Mouse (Mus musculus): ENCODE data around the gene Ppie.
"Not testable (repeated sequence)": the region's sequence is repeated elsewhere in the genome, so short reads cannot be mapped to it uniquely, and the experiment has no call there.

Ppie gene

DNA sequence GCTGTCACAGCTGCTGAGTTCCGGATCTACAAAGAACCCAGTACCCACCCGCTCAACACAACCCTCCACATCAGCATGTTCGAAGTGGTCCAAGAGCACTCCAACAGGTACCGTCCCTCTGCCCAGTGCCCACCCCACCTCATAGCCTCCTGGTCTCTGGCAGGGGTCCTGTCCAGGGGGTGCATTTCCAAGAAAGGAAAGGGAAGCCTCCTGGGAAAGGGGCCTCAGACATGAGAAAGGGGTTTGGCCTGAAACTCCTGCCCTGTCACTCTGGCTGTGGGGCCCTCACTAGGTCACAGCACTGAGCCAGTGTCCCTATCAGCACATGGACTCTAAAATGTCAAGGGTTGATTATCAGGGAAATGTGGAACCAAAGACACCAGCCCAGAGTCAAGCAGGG lies 25.1 kb downstream of the Ppie start:
- not testable (repeated sequence) for DNase-seq (ENCODE audit: low spot score in 2 of 2)

DNA sequence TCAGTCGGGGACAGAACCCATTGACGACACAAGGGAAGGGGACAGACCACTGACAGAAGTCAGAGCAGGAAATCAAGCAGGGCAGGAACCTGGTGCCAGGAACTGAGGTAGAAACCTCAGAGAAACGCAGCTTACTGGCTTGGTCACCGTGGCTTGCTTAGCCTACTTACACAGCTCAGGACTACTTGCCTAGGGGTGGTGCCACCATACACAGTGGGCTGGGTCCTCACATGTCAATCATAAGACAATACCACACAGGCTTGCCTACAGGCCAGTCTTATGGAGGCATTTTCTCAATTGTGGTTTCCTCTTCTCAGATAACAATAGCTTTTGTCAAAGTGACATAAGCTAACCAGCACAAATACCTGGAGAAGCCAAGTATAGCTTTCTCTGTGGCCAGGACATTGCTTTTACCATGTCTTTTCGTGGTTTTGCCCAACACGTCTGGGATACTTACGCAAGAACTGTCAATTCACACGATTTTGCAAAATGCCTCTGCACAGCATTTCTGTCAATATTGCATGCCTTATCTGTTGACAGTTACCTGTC lies 27.5 kb downstream of the Ppie start:
- DNase-seq (ENCODE audit: low spot score in 2 of 2), result no peak

DNA sequence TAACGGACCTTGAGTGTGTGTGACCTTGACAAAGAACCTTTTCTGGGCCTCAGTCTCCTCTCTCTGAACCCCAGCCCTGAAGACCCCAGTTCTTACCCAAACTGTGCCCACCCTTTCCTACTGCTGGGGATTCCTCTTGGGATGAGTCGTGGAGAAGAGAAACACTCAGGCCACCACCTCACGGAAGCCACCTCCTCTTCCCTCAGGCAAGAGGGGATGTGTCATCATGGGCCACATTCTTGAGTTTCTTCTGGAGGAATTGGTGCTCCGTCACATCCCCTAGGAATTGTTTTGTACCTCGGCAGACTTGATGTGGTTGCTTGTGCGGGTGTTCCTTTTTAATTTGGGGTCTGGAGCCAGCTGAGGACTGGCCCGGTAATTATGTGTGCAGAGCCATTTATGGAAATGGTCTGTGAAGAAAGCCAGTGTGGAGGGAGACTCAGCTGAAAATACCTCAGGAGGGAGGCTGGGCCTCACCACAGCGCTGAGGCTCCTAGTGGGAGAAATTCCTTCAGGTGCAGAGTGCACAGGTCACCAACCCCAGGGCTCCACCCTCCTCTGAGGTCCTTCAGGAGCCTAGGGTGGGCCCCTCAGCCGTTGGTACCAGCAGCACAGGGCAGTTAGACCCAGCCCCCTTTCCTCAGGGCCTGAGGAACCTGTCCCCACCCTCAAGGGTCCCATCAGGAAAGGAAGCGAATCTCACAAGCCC lies 28.3 kb downstream of the Ppie start:
- DNase-seq (ENCODE audit: low spot score in 2 of 2), result not testable (repeated sequence)

DNA sequence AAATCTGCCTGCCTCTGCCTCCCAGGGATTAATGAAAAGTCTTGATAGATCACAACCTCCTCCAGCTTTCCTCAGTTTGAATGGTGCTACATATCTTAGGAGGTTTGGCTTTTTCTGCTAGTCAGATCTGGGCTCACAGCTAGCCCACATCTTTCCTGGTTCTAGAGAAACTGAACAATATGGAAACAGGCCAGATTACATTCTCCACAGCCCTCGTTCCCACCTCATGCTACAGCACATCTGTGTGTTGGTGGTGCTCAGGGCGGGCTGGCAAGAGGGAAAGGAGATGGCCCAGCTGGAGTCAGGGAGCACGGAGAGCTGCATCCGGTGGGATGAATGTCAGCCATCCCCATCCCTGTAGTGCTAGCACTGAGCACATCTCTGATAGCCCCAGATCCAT lies 29.0 kb downstream of the Ppie start:
- no peak for DNase-seq (ENCODE audit: low spot score in 2 of 2)

DNA sequence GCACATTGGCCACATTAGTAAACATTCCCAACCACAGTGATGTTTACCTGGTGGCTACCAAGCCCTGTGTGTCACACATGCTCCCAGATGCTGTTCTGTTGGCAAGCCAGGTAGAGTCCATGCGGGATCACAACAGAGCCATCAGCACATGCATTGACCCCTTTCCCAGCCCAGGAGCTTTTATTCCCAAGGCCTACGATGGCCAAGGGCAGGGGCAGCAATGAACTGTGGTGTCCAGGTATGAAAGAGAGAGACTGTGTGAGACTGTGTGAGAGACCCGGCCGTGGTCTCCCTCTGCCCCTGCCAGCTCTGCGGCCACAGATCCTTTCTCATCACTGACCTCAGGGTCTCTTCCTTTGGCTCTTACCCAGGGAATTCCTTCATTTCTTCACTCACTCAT lies 31.7 kb downstream of the Ppie start:
- DNase-seq (ENCODE audit: low spot score in 2 of 2), result no peak

DNA sequence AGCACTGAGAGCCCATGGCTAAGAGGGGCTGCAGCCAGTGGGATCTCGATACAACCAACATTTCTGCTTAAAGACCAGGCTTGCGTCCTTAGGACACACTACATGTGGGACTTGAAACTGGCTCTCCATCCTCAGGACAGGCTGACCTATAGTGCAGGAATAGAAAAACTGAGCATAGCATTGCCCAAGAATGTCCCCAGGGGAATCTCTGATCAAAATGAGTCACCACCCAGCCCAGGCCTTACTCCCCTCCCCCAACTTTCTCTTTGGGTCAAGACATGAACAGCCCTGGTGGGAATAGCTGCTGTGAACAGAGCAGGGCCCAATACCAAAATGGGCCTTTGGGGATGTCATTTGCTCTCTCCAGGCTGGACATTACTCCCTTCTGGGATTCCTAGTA lies 32.9 kb downstream of the Ppie start:
- no peak for DNase-seq (ENCODE audit: low spot score in 2 of 2)

DNA sequence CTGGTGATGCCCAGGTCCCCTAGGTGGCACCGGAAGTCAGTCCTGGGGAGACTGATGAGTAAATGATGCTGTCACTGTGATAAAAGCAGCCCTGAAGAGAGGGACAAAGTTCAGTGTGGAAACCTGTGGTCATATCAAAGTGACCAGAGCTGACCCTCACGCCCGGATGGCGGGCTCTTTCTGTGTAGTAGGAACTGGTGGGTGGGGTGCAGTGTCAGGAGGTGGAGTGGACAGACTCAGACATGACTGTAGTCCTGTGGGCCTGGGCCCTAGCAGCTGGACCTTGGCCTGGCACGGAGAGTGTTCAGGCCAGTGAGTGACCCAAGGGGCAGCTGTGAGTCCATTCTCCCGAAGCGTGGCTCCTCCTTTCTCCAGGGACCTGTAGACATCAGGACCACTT lies 33.8 kb downstream of the Ppie start:
- DNase-seq (ENCODE audit: low spot score in 2 of 2), result not testable (repeated sequence)

DNA sequence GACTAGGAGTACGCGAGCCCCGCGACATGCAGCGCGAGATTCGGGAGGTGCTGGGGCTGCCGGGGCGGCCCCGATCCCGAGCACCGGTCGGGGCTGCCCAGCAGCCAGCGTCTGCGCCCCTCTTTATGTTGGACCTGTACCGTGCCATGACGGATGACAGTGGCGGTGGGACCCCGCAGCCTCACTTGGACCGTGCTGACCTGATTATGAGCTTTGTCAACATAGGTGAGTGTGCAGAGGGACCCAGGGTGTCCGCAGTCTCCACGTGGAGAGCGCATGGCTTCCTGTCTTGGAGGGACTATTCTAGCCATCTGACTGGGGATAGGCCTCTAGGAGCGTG lies 34.3 kb downstream of the Ppie start:
- DNase-seq (ENCODE audit: low spot score in 2 of 2), result no peak

DNA sequence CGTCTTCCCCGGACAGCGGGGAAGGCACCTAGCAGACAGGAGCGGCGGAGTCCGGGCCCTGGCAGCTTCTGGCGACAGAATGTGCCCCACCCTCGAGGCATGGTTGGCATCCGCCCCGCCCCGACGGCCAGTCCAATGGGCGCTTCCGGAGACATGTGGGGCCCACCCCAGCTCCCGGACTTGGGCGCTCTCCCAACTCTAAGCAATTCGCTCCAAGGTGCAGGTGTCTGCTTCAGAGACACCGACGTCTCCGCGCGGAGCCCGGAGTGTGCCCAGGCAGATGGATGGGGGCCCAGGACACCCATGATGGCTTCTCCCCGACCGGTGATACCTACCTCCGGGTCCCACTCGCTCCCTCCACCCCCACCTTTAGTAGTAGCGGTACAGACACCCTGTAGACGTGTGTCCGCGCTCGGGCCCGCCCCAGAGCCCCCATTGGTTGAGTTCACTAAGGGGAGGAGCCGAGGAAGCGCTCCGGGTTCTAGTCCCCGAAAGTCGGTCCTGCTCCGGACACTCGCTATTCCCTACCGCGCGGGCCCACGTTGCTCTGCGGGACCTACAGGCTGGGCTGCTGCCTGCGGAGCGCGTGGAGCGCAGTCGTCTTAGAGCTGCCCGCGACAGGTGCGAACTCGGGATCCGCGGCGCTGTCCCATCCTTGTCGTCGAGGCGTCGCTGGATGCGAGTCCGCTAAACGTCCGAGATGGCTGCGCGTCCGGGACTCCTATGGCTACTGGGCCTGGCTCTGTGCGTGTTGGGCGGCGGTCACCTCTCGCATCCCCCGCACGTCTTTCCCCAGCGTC lies 34.9 kb downstream of the Ppie start, which contains the start of gene Bmp8b:
Gene Bmp8b, plus strand, starts transcription at position 515 of the 800 bp plus-strand sequence.
- DNase-seq (ENCODE audit: low spot score in 2 of 2), result no peak

DNA sequence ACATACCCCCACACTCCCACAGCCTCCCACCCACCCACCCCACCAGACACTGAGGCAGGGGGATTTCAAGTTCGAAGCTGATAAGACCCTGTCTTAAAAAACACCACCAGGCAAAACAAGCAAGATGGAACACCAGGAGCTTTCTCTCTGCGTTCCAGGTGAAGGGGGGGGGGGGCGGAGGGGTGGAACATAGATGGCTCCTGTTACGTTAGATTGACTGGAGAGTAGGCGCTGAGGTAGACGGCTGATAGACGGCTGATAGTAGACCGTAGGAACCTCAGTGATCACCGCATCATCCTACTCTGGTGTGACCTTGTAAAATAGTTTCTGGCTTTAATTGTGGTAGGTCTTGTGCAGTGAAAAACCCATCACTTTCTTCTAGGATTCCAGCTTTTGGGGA lies 45.9 kb downstream of the Ppie start:
- no peak for DNase-seq (ENCODE audit: low spot score in 2 of 2)

DNA sequence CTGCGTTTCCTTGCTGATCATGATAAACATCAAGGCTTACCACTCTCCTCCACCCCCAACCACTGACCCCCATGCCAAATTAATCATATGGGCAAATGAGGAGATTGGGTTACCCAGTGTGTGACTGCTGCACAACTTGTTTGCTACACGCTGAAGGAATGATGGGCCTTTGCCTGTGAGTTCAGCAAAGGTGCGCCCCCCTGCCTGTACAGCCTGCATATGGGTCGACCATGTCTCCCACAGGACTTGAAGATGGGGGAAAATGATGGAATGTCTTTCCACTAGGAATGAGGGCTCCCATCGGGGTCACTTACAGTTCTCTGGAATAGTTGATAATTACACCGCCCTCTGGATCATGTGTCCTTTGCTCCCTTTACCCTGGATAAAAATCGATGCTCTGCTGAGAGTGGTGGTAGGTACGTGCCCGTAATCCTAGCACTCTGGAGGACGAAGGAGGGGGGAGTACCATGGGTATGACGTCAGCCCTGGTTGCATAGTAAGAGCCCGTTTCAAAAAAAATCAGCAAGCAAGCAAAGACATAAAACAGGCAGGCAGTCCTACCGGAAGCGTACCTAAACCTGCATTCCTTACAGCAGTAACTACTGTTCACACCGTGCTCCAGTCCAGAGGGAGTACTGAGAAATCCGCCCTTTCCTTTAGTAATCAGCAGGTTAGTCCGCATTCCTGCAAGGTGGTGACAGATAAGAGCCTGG lies 46.5 kb downstream of the Ppie start:
- no peak for DNase-seq (ENCODE audit: low spot score in 2 of 2)

DNA sequence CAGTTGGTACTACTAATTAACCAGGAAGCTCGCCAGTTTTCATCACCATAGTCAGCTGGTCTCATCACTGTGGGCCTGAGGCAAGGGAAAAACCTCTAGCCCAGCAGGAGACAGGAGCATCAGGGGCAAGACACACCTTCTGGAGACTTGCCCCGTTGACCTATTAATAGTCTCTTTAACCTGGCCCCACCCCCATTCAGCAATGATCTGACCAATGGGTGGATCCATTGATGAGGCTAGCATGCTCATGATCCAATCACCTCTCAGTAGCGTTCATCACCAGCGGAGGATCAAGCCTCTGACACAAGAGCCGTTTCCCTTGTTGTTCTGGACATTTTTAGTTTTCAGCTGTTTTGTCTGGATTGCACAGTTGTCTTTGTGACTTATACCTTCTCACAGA lies 47.1 kb downstream of the Ppie start:
- DNase-seq (ENCODE audit: low spot score in 2 of 2), result no peak

DNA sequence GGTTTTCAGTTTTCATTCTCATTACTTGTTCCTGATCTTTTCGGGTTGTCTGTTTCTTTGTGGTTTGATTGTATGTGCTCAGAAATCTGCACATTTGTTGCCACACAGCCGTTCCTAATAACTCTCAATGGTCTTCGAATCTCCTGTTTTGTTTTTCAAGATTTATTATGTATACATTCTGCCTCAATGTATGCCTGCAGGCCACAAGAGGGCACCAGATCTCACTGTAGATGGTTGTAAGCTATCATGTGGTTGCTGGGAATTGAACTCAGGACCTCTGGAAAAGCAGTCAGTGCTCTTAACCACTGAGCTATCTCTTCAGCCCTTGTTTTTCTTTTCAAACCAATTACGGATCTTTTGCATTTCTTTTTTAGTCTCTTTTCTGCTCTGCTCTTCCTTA lies 53.4 kb downstream of the Ppie start:
- no peak for DNase-seq (ENCODE audit: low spot score in 2 of 2)

DNA sequence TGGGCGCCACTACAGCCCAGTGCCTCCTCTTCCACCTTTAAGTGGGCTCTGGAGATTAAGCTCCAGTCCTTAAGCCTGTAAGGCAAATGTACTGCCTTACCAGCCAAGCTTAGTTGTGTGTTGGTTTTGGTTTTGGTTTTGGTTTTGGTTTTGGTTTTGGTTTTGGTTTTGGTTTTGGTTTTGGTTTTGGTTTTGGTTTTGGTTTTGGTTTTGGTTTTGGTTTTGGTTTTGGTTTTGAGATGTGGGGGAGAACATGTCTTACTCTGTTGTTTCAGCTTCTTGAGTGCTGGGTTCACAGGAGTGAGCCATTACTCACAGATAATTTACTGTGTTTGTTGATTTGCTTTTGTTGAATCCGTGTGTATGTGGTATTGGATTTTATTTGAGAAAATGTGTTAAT lies 54.5 kb downstream of the Ppie start:
- no peak for DNase-seq (ENCODE audit: low spot score in 2 of 2)

DNA sequence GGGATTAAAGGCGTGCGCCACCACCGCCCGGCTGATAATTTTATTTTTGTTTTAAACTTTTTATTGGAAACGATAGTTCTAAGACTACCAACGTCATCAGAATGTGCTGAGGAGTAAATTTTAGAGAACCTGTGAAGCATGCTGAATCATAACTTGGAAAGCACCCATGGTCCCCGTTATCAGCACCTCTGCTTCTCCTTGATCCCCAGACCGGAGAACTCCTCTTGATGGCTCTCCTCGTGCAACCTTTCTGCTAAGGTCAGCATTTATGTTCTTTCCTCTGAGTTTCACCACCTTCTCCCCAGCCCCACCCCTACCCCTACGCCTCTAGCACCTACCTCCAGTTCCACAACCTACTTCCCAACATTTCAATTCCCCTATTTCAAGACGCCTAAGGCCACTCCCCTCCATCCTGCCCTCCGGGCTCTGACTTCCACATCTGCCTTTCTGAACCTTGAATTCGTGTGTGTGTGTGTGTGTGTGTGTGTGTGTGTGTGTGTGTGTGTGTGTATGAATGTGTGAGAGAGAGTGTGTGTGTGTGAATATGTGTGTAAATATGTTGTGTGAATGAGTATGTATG lies 56.3 kb downstream of the Ppie start:
- DNase-seq (ENCODE audit: low spot score in 2 of 2), result no peak

DNA sequence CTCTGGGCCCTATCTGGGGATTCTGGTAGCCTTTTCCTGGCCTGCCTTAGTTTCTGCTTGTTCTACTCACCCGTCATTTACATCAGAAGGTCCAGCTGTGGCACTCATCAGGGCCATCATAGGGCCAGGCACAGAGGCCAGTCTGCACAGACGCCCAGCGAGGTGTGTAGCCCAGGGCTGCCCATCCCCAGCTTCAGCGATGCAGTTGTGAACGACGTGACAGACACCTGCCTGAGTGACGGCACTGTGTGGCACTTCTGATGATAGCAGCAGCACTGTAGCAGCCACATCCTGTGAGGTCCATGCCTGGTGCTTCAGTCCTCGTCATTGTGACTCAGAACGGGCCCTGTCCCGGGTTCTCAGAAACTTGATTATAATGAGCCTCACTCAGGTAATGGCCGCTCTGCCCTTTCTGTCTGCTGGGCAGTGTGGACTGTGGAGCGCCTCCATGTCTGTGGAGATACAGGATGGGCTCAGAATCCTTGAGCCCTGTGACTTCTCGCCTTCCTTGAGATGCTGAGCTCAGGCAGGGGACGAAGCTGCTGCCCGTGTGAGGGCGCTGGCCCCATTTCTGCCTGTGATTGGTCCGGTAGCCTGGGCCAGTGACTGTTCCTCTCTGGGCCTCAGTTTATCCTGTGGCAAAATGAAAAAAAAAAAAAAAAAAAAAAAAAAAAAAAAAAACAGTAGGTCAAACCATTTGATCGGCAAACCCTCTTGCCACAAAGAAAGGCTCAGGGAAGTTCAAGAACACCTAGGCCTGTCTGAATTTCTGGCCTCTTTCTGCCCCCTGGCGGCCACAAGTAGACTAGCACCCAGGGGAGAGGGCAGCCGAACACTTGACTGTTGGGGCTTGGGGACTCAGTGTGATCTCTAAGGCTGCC lies 57.2 kb downstream of the Ppie start:
- peak; percentile 20 to 68 for DNase-seq (ENCODE audit: low spot score in 2 of 2)

DNA sequence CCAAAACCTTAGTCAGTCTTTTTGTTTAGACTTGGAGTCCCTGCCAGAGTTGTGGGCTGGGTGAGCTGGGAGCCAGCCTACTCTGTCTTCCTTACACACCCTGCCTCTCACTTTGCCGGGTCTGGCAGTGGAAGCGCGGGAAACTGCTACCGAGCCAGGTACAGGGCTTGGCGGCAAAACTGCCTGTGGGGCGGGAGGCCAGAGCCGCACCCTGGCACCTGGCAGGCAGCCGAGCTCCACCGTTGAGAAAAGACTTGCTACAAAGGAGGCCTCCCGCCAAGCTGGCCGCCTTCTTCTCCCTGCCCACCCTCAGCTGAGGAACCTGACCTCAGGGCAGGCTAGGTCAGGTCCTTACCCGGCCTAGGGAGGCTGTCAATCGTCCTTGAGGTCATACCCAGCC lies 59.0 kb downstream of the Ppie start:
- DNase-seq (ENCODE audit: low spot score in 2 of 2), result no peak

DNA sequence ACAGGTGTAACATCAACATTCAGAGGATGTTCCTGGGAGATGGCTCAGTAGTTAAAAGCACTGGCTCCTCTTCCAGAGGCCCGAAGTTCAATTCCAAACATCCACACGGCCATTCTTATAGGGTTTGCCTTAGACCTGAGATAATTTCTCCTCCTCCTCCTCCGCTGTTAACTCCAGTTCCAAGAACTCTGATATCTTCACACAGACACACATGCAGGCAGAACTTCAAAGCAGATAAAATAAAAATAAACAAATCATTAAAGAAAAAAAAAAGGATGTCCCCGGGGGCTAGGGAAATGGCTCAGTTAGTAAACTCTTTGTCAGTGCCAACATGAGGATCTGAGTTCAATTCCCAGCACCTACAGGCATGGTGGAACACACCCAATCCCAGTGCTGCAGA lies 61.5 kb downstream of the Ppie start:
- no peak for DNase-seq (ENCODE audit: low spot score in 2 of 2)

Data from thymus, postnatal 10 days (tissue).